Mouse (Mus musculus): ENCODE data around the gene Exd2. TPM values are rescaled to one million over a fixed set of nuclear protein-coding genes. Genes with fewer than 3 reads are reported as not detected.

The Exd2 gene
- 31.2 and 34.8 TPM in 2 replicates for polyA plus RNA-seq (2015; fragmentation: Nextera tagmentation; extraction: Ambion mirVana)

DNA sequence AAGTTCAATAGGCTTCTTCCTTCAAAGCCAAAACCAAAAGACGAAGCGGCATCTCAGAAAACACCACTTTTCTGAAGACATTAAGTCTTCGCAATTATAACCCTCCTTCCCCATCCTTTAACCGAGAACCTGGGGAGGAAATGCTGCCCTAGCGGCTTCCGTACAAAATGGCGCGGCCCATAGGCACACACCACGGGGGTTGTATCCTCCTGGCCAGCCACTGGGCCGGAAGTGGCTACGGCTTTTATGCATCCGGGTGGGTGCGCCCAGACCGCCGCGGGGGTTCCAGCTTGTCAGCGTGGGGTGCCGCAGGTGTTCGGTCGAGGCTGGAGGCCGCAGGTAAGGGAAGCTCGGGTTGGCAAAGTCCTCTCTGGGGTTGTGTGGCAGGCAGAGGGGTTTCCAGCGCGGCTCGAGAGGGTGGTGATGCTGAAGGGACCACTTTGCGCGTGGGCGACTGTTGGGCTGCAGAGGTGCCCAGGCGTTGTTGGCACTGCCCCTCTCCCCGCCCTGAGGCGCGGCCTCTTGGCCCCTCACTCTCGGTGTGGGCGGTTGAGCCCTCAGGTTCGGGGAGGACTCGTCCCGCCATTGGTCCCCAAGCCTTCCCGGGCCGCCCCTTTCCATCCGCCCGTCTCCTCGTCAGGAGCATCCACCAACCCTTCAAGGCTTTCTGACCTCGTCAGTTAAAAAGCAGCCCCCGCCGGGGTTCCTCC lies at the start of gene Exd2:
Gene Exd2 (plus strand): TSS at position 154 of the 710 bp plus-strand sequence.
- peaks cover 7% of the 10 kb centered on the region; the same call in 1 of the 2 replicates for H3K4me1 ChIP-seq (ENCODE audit: insufficient read depth, low read length)
- under 1% methylated on average over 45 of the region's 45 CpGs for WGBS
- H3K27me3 ChIP-seq (ENCODE audit: insufficient read depth, low read length) = no peaks in the 10 kb centered on the region
- peak; percentile 98 for ATAC-seq (ENCODE audit: low FRiP score, low TSS enrichment)
- H3K9me3 ChIP-seq (ENCODE audit: low read length) = no peaks in the 10 kb centered on the region
- H3K36me3 ChIP-seq (ENCODE audit: insufficient read depth, low read length) = no peaks in the 10 kb centered on the region
- peak within 1 kb of the TSS; percentile 70 for H3K4me3 ChIP-seq (ENCODE audit: low read length)
- H3K4me2 ChIP-seq (replicated peaks; ENCODE audit: low read depth, low read length) = peak within 1 kb of the TSS; percentile 60
- H3K27ac ChIP-seq (ENCODE audit: low read length) = peak within 1 kb of the TSS; percentile 78
- H3K9ac ChIP-seq (replicated peaks; ENCODE audit: low read length) = peak within 1 kb of the TSS; percentile 67

DNA sequence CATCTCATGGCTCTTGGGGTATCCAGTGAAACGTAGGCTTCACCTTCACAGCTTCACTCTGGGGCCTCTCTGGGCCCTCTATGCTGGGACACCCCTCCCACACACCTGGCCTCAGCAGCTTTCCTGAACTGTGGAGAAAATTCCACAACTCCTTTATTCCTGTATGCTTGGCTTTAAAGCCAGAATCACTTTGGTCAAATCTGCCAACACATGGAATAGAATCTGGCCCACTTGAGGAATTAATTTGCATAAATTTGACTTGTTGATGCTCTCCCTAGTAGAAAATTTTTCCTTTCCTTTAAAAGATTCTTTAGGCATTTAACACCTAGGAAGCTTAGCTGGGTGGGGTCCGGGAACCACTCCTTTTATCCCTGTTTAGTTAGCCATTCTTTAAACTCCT lies 47.8 kb upstream of the Exd2 start:
- no peak overlapping the region for H3K27ac ChIP-seq (ENCODE audit: low read length)
- H3K36me3 ChIP-seq (ENCODE audit: insufficient read depth, low read length) = peaks cover 36% of the 10 kb centered on the region
- no peak overlapping the region for H3K4me2 ChIP-seq (replicated peaks; ENCODE audit: low read depth, low read length)
- peaks cover 19% of the 10 kb centered on the region; the same call in 1 of the 2 replicates for H3K9me3 ChIP-seq (ENCODE audit: low read length)
- H3K4me1 ChIP-seq (ENCODE audit: insufficient read depth, low read length) = no peaks in the 10 kb centered on the region
- no peaks in the 10 kb centered on the region for H3K27me3 ChIP-seq (ENCODE audit: insufficient read depth, low read length)
- no peak for ATAC-seq (ENCODE audit: low FRiP score, low TSS enrichment)
- H3K9ac ChIP-seq (replicated peaks; ENCODE audit: low read length) = no peak overlapping the region
- 89% methylated on average over 2 of the region's 2 CpGs for WGBS
- no peak overlapping the region for H3K4me3 ChIP-seq (ENCODE audit: low read length)

DNA sequence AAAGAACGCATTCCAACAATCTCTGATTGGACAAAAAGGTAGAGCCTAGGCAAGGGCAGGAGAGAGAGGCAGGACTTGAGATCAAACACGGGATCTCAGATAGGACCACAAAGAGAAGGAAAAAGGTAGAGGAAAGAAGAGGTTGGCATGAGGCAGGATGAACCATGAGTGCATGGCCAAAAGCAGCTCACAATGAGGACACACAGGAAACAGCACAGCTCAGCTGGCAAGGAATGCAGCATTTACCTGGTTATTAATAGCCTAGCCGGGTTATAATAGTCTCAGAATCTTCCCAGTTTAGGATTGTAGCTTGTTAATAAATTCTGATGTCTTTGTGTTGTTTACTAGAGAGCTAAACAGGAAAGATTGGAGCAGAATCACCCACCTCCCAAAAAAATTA lies 35.2 kb upstream of the Exd2 start:
- Histone ChIP-seq H3K4me1 (ENCODE audit: insufficient read depth, low read length) (peaks cover under 1% of the 10 kb centered on the region; the same call in 1 of the 2 replicates), H3K36me3 (ENCODE audit: insufficient read depth, low read length) (peaks cover 21% of the 10 kb centered on the region), H3K4me2 (replicated peaks; ENCODE audit: low read depth, low read length) (no peak overlapping the region), H3K27ac (ENCODE audit: low read length) (no peak overlapping the region), H3K9ac (replicated peaks; ENCODE audit: low read length) (no peak overlapping the region), H3K27me3 (ENCODE audit: insufficient read depth, low read length) (no peaks in the 10 kb centered on the region), H3K9me3 (ENCODE audit: low read length) (no peaks in the 10 kb centered on the region), H3K4me3 (ENCODE audit: low read length) (no peak overlapping the region)
- WGBS = 85% methylated on average over 3 of the region's 3 CpGs
- no peak for ATAC-seq (ENCODE audit: low FRiP score, low TSS enrichment)

DNA sequence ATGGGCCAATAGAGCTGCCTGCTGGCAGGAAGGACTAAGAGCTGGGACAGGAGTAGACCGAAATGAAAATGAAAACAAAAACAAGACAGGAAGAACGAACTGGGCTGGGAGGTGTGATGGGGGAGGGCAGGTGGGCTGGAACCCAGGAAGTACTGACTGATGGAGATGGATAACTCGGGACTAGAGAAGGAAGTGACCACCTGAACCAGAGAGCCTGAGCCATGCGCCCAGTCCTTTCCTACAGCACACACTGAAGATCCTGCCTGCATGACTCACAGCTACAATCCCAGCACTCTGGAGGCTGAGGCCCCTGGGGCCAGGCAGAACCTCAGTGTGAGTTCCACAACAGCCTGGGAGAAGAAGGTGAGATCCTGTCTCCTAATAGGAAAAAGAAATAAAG lies 29.6 kb upstream of the Exd2 start:
- no peak overlapping the region for H3K4me2 ChIP-seq (replicated peaks; ENCODE audit: low read depth, low read length)
- peaks cover 7% of the 10 kb centered on the region; the same call in 1 of the 2 replicates for H3K36me3 ChIP-seq (ENCODE audit: insufficient read depth, low read length)
- H3K9me3 ChIP-seq (ENCODE audit: low read length) = no peaks in the 10 kb centered on the region
- WGBS = 54% methylated on average over 4 of the region's 4 CpGs
- no peak overlapping the region for H3K4me3 ChIP-seq (ENCODE audit: low read length)
- H3K27ac ChIP-seq (ENCODE audit: low read length) = no peak overlapping the region
- H3K9ac ChIP-seq (replicated peaks; ENCODE audit: low read length) = no peak overlapping the region; the same call in 1 of the 2 replicates
- no peak for ATAC-seq (ENCODE audit: low FRiP score, low TSS enrichment)
- H3K4me1 ChIP-seq (ENCODE audit: insufficient read depth, low read length) = peaks cover 19% of the 10 kb centered on the region
- no peaks in the 10 kb centered on the region for H3K27me3 ChIP-seq (ENCODE audit: insufficient read depth, low read length)

DNA sequence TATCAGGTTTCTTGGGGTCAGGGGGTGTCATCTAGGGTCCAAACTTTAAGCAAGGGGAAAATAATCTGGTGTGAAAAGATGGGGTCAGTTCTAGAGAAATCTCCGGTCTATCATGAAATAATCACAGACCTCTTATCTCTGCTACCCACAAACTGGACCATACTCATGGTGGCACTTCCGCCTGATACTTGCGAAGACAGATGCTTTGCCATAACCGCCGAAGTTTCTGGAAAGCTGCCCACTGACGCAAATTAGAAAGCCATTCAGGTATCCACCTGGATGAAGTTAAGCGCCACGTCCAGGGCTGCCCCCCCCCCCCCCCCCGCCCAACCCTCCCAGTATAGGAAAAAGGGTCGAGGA lies 28.3 kb upstream of the Exd2 start:
- peaks cover 19% of the 10 kb centered on the region for H3K4me1 ChIP-seq (ENCODE audit: insufficient read depth, low read length)
- WGBS = 4% methylated on average over 9 of the region's 10 CpGs
- no peaks in the 10 kb centered on the region for H3K27me3 ChIP-seq (ENCODE audit: insufficient read depth, low read length)
- peak overlapping the region; percentile 98 for H3K27ac ChIP-seq (ENCODE audit: low read length)
- no peak for ATAC-seq (ENCODE audit: low FRiP score, low TSS enrichment)
- H3K9ac ChIP-seq (replicated peaks; ENCODE audit: low read length) = peak overlapping the region; percentile 95
- H3K4me2 ChIP-seq (replicated peaks; ENCODE audit: low read depth, low read length) = peak overlapping the region; percentile 77
- H3K4me3 ChIP-seq (ENCODE audit: low read length) = peak overlapping the region; percentile 93
- H3K9me3 ChIP-seq (ENCODE audit: low read length) = no peaks in the 10 kb centered on the region
- no peaks in the 10 kb centered on the region for H3K36me3 ChIP-seq (ENCODE audit: insufficient read depth, low read length)

DNA sequence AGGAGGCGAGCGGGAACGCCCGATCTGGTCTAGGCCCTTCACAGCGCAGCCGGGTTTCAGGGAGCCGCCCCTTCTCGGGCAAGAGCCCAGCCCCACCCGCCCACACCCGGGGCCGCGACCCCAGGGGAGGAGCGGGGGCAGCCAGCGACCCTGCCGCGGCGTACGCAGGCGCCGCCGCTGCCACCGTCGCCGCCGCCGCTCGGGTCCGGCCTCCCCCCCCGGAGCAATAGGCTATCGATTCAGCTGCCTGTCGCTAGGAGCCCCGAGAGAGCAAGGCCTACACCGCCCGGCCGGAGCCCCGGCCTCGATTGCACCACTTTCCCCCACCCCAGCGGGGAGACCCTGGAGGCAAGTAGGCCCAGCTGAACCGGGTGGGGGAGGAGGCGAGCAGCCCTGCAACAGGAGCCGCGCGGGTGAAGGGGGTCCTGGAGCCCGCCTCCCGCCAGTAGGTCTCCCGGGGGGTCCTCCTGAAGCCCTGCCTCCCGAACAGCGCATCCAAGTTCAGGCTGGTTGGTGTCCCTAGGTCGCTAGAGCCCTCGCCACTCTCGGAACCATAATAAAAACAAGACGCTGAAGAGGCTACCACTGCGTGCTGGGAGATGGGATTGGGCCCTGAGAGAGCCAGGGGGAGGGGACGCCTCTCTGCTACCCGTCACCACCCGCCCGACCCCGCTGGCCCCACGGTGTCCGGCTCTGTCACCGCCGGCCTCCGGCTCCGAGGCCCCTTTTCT lies 27.8 kb upstream of the Exd2 start:
- peak overlapping the region; percentile 93 for H3K4me3 ChIP-seq (ENCODE audit: low read length)
- H3K36me3 ChIP-seq (ENCODE audit: insufficient read depth, low read length) = no peaks in the 10 kb centered on the region
- H3K9ac ChIP-seq (replicated peaks; ENCODE audit: low read length) = peak overlapping the region; percentile 95
- H3K4me1 ChIP-seq (ENCODE audit: insufficient read depth, low read length) = peaks cover 19% of the 10 kb centered on the region
- H3K27ac ChIP-seq (ENCODE audit: low read length) = peak overlapping the region; percentile 98
- under 1% methylated on average over 54 of the region's 64 CpGs for WGBS
- peak overlapping the region; percentile 77 for H3K4me2 ChIP-seq (replicated peaks; ENCODE audit: low read depth, low read length)
- ATAC-seq (ENCODE audit: low FRiP score, low TSS enrichment) = peak; percentile 84
- H3K9me3 ChIP-seq (ENCODE audit: low read length) = no peaks in the 10 kb centered on the region
- no peaks in the 10 kb centered on the region for H3K27me3 ChIP-seq (ENCODE audit: insufficient read depth, low read length)

DNA sequence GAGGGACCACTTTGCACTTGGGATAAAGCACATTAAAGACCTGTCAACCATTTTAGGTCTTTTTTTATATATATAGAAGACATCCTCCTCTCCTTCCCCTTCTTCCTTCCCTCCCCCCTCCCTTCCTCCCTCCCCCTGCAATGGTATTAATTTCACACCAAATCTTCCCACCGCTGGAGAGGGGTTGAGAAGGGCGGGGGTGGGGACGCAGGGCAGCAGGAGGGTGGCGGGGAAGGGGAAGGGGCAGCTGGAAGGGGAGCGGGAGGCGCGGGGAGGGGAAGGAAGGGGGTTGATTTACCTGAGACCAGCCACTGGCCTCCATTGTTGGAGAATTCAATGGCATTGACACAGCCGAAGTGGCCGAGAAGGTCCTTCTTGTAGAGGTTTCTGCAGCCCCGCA lies 27.0 kb upstream of the Exd2 start:
- 3% methylated on average over 8 of the region's 10 CpGs for WGBS
- Histone ChIP-seq H3K9me3 (ENCODE audit: low read length) (no peaks in the 10 kb centered on the region), H3K4me2 (replicated peaks; ENCODE audit: low read depth, low read length) (peak overlapping the region; percentile 77), H3K36me3 (ENCODE audit: insufficient read depth, low read length) (no peaks in the 10 kb centered on the region), H3K4me1 (ENCODE audit: insufficient read depth, low read length) (peaks cover 19% of the 10 kb centered on the region), H3K27me3 (ENCODE audit: insufficient read depth, low read length) (no peaks in the 10 kb centered on the region), H3K27ac (ENCODE audit: low read length) (peak overlapping the region; percentile 98), H3K9ac (replicated peaks; ENCODE audit: low read length) (peak overlapping the region; percentile 95), H3K4me3 (ENCODE audit: low read length) (peak overlapping the region; percentile 93)
- peak; percentile 28; the same call in 1 of the 2 replicates for ATAC-seq (ENCODE audit: low FRiP score, low TSS enrichment)

DNA sequence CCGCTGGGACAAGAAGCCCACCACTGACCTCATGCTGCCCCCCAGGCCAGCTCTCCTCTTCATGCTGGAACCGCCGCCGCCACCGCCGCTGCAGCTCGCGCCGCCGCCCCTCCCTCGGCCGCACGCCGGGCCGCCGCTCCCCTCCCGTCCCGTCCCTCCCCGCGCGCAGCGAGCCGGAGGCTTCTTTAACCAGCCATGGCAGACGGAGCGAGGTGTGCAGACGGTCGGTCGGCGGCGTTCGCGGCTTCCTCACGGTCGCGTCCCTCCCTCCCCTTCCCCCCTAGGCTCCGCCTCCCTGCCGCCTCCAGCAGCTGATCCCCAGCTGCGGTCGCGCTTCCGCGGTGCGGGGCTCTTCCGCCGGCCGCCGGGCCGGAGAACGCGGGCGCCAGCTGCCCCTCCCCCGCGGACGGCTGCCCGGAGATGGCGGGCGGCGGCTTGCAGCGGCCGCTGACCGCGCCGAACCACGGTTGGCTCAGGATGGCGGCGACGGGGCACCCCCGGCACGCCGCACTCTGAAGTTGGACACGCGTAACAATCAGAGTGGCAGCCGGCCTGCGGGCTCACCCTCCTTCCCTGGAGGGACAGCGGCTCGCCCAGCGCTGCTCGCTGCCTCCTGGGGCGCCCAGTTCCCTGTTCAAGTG lies 26.4 kb upstream of the Exd2 start, which contains the start of gene Dcaf5:
Gene Dcaf5 (minus strand): TSS at position 266 of the 641 bp plus-strand sequence.
- no peaks in the 10 kb centered on the region for H3K27me3 ChIP-seq (ENCODE audit: insufficient read depth, low read length)
- peak within 1 kb of the TSS; percentile 95 for H3K9ac ChIP-seq (replicated peaks; ENCODE audit: low read length)
- peak within 1 kb of the TSS; percentile 98 for H3K27ac ChIP-seq (ENCODE audit: low read length)
- H3K9me3 ChIP-seq (ENCODE audit: low read length) = no peaks in the 10 kb centered on the region
- H3K4me2 ChIP-seq (replicated peaks; ENCODE audit: low read depth, low read length) = peak within 1 kb of the TSS; percentile 77
- H3K4me3 ChIP-seq (ENCODE audit: low read length) = peak within 1 kb of the TSS; percentile 93
- H3K4me1 ChIP-seq (ENCODE audit: insufficient read depth, low read length) = peaks cover 19% of the 10 kb centered on the region
- no peaks in the 10 kb centered on the region for H3K36me3 ChIP-seq (ENCODE audit: insufficient read depth, low read length)
- 0% methylated on average over 66 of the region's 79 CpGs for WGBS
- peak; percentile 62 for ATAC-seq (ENCODE audit: low FRiP score, low TSS enrichment)

DNA sequence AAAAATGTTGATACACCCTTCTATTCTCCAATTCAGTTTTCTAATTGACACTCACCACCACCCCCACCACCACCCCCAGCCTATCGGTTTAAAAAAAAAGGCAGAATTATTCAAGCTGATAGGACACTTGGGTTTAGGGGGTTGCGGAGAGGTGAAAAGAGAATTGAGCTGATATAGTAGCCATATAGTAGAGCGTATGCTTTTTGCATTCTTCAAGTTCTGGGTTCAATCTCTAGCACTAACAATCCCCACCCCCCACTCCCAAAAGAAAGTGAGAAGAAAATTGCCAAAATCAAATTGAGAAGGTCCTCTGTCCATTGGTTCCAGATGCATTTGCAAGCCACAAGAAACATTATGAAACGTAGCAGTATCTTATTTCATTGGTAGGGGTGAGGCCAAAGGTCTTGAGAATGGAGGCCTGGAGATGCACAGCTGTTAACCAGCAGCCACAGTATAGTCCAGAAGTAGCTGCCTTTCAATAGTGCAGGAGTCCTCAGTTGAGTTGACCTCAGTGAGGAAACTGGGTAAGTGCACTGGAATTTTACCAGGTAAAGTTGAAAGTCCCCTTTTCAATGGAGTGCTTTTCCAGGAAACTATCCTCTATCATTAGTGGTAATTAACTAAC lies 25.7 kb upstream of the Exd2 start:
- H3K27ac ChIP-seq (ENCODE audit: low read length) = peak overlapping the region; percentile 98
- no peaks in the 10 kb centered on the region for H3K36me3 ChIP-seq (ENCODE audit: insufficient read depth, low read length)
- H3K27me3 ChIP-seq (ENCODE audit: insufficient read depth, low read length) = no peaks in the 10 kb centered on the region
- H3K4me2 ChIP-seq (replicated peaks; ENCODE audit: low read depth, low read length) = peak overlapping the region; percentile 77
- 37% methylated on average over 4 of the region's 4 CpGs for WGBS
- ATAC-seq (ENCODE audit: low FRiP score, low TSS enrichment) = no peak
- H3K4me1 ChIP-seq (ENCODE audit: insufficient read depth, low read length) = peaks cover 19% of the 10 kb centered on the region
- H3K9ac ChIP-seq (replicated peaks; ENCODE audit: low read length) = peak overlapping the region; percentile 95
- peak overlapping the region; percentile 93 for H3K4me3 ChIP-seq (ENCODE audit: low read length)
- H3K9me3 ChIP-seq (ENCODE audit: low read length) = no peaks in the 10 kb centered on the region

All from kidney, embryonic 16.5 days (tissue).